Mouse (Mus musculus) liver, postnatal 0 days (tissue): ENCODE results near the gene Lmnb2.

ENCODE experiments used
- CTCF ChIP-seq: sonication (generic); IDR thresholded peaks from 2 replicates; pipeline ENCODE4 v1.5.1; 2016; ENCODE audit warnings: antibody characterized with exemption, low read depth
- EP300 ChIP-seq: IDR thresholded peaks from 2 replicates; pipeline ENCODE4 v1.6.1; 2016; ENCODE audit warnings: antibody characterized with exemption, low read depth, mild to moderate bottlenecking

DNA sequence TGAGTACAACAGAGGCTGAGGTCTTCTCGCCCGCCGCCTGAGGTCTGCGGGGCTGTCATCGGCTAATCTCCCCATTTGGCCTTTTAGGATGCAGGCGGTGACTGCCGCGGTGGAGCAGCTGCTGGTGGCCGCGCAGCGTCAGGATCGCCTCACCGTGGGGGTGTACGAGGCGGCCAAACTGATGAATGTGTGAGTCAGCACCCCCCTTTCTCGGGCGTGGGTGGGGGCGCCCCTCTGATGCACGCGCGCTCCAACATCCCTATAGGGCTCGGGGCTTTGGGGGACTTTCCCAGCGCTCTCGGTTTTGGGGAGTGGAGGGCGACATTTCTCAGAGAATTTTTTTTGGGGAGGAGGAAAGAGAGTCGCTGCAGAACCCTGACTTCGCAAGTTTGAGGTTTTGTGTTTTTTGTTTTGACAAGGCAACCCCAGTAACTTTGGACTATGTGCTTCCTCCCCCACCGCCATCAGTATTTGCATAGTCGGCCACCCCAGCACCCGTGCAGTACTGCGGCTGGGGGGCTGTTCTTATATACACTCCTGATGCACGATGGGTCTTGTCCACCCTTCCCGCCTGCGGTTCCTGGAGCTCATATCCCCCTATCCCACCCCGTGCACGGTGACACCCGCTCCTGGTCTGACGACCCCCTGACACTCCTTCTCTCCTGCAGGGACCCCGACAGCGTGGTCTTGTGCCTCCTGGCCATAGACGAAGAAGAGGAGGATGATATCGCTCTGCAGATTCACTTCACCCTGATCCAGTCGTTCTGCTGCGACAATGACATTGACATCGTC, 12.5 kb upstream of the Lmnb2 start:
- TF ChIP-seq CTCF (no peak), EP300 (no peak)
